Mouse (Mus musculus) liver, postnatal 0 days (tissue): ENCODE measurements around the gene Lamtor2.

Experiments used
- CTCF ChIP-seq: sonication (generic); IDR thresholded peaks from 2 replicates; pipeline ENCODE4 v1.5.1; 2016; ENCODE audit warnings: antibody characterized with exemption, low read depth
- EP300 ChIP-seq: IDR thresholded peaks from 2 replicates; pipeline ENCODE4 v1.6.1; 2016; ENCODE audit warnings: antibody characterized with exemption, low read depth, mild to moderate bottlenecking

GRCm38 (mm10) chr3:88509250-88509649 is 43.6 kb downstream of the Lamtor2 start:
- TF ChIP-seq CTCF (no peak), EP300 (no peak)
